Mouse (Mus musculus) bone marrow macrophage, adult 2 months (primary cell): ENCODE data around the gene BC049762.
A peak's percentile ranks its signal among the peaks of the same experiment; 100 is the strongest.

Source experiments
- CTCF ChIP-seq: IDR thresholded peaks from 2 replicates; pipeline ENCODE4 v1.5.1; 2012; ENCODE audit warnings: low read depth, mild to moderate bottlenecking, low read length, moderate library complexity
- POLR2A ChIP-seq: IDR thresholded peaks from 2 replicates; pipeline ENCODE4 v1.6.1; 2012; ENCODE audit warnings: mild to moderate bottlenecking, low read depth, low read length, borderline replicate concordance

DNA sequence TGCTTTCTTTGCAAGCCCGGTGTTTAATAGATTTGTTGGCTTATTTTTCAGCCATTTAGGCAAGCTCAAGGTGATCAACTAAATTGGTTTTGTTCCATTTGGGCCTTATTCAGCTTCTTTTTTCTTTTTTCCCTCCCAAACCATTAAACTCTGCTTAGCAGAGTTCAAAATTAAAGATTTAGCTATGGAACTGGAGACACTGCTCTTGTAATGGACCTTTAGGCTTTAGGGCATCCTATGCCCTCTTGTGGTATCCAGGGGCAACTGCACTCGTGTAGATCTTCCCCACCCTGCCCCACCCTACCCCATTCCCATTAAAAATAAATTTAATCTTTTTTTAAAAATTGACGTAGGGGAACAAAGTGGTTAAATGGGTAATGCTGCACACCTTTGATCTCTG, 2.5 kb upstream of the BC049762 start:
- no peak for TF ChIP-seq POLR2A
- peak; percentile 57; the same call in 1 of the 2 replicates for TF ChIP-seq CTCF
